Mouse (Mus musculus) limb, embryonic 15.5 days (tissue): ENCODE data around the gene Disp2. TPM values are rescaled to one million over a fixed set of nuclear protein-coding genes. Genes with fewer than 3 reads are reported as not detected.
A peak's percentile ranks its signal among the peaks of the same experiment; 100 is the strongest.

Source experiments
- ATAC-seq: fragments of 200-750 bp; cut with Nextera tagmentation; 2 replicates; pipeline ENCODE4 v1.8.0; 2017; ENCODE audit warnings: low read depth, moderate TSS enrichment; ENCODE audit not compliant: insufficient number of reproducible peaks, low FRiP score, low TSS enrichment
- H3K27ac ChIP-seq: fragments of 300-500 bp; sonication (generic); 2 replicates; pipeline ENCODE4 v1.5.1; 2015; ENCODE audit warnings: moderate library complexity, mild to moderate bottlenecking, inconsistent platforms
- H3K27me3 ChIP-seq: fragments of 300-500 bp; sonication (generic); 2 replicates; pipeline ENCODE4 v1.6.1; 2015; ENCODE audit warnings: inconsistent platforms
- H3K36me3 ChIP-seq: fragments of 300-500 bp; sonication (generic); 2 replicates; pipeline ENCODE4 v1.6.1; 2015; ENCODE audit warnings: inconsistent platforms
- H3K4me1 ChIP-seq: fragments of 300-500 bp; sonication (generic); 2 replicates; pipeline ENCODE4 v1.6.1; 2015; ENCODE audit warnings: inconsistent platforms
- H3K4me2 ChIP-seq: fragments of 300-500 bp; sonication (generic); 2 replicates; pipeline ENCODE4 v1.6.1; 2015; ENCODE audit warnings: mild to moderate bottlenecking, inconsistent platforms
- H3K4me3 ChIP-seq: fragments of 300-500 bp; sonication (generic); 2 replicates; pipeline ENCODE4 v1.5.1; 2015; ENCODE audit warnings: mild to moderate bottlenecking, inconsistent platforms
- H3K9ac ChIP-seq: fragments of 300-500 bp; sonication (generic); 2 replicates; pipeline ENCODE4 v1.6.1; 2015; ENCODE audit warnings: inconsistent platforms
- H3K9me3 ChIP-seq: fragments of 300-500 bp; sonication (generic); 2 replicates; pipeline ENCODE4 v1.6.1; 2016; ENCODE audit warnings: inconsistent platforms
- WGBS: fragments of 180-500 bp; shearing (Covaris S2); methylation state at CpG from one replicate; pipeline ENCODE4 v1.1.7; 2015; 5-methylcytosine and 5-hydroxymethylcytosine counted together
- polyA plus RNA-seq: library from polyadenylated mRNA; unstranded; fragments of >200 nt; fragmentation: Nextera tagmentation; extraction: Ambion mirVana; gene quantifications from 2 replicates; pipeline ENCODE4 v1.2.1, GENCODE M21; 2015

Gene Disp2
- polyA plus RNA-seq, 1 experiment from 2014 or later = 0.28 TPM

- WGBS = 94% methylated on average over 26 of the region's 26 CpGs
- Histone ChIP-seq H3K36me3 (no peaks in the 10 kb centered on the region), H3K4me1 (peaks cover 9% of the 10 kb centered on the region), H3K9ac (no peak overlapping the region), H3K4me2 (no peak overlapping the region), H3K27me3 (peaks cover 16% of the 10 kb centered on the region), H3K4me3 (no peak overlapping the region), H3K27ac (no peak overlapping the region), H3K9me3 (no peaks in the 10 kb centered on the region)
- no peak for ATAC-seq
Measured at GRCm38 (mm10) chr2:118791591-118792258, 12.2 kb downstream of the Disp2 start.

GRCm38 (mm10) chr2:118792259-118792613 lies 12.7 kb downstream of the Disp2 start:
- WGBS = 80% methylated on average over 4 of the region's 4 CpGs
- Histone ChIP-seq H3K36me3 (no peaks in the 10 kb centered on the region), H3K4me2 (no peak overlapping the region), H3K9me3 (no peaks in the 10 kb centered on the region), H3K4me1 (peaks cover 9% of the 10 kb centered on the region), H3K9ac (no peak overlapping the region), H3K4me3 (no peak overlapping the region), H3K27me3 (peaks cover 13% of the 10 kb centered on the region; the same call in 1 of the 2 replicates), H3K27ac (no peak overlapping the region)
- ATAC-seq = no peak

DNA sequence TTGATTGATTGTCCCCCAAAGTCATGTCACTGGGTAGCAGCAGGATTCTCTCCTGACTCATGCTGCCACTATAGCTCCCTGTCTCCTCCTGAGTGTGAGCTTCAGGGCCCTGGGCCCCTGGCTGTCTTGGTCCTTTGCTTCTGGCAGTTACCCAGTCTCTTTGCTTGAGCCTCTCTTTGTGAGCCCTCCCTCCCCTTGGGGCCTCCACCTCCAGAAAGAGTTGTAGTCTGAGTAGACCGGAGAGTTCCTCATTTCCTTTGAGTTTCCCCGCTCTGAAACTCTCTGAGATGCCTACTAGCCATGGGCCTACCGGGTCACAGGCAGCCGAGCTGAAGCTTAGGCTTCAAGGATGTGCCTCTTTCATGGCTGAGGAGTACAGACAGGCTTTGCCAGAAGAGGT lies 14.1 kb downstream of the Disp2 start:
- Histone ChIP-seq H3K4me3 (no peak overlapping the region), H3K9ac (no peak overlapping the region), H3K27ac (no peak overlapping the region), H3K4me2 (no peak overlapping the region), H3K36me3 (no peaks in the 10 kb centered on the region), H3K4me1 (peaks cover 9% of the 10 kb centered on the region), H3K9me3 (no peaks in the 10 kb centered on the region), H3K27me3 (peaks cover 13% of the 10 kb centered on the region; the same call in 1 of the 2 replicates)
- 76% methylated on average over 4 of the region's 4 CpGs for WGBS
- no peak for ATAC-seq

- Histone ChIP-seq H3K27me3 (no peaks in the 10 kb centered on the region), H3K9me3 (no peaks in the 10 kb centered on the region), H3K27ac (no peak overlapping the region), H3K9ac (no peak overlapping the region), H3K4me2 (no peak overlapping the region), H3K4me3 (no peak overlapping the region), H3K4me1 (no peaks in the 10 kb centered on the region), H3K36me3 (no peaks in the 10 kb centered on the region)
- no peak for ATAC-seq
- WGBS = 69% methylated on average over 4 of the region's 4 CpGs
Measured at GRCm38 (mm10) chr2:118802542-118803118, 23.1 kb downstream of the Disp2 start.

GRCm38 (mm10) chr2:118804474-118804873 lies 25.0 kb downstream of the Disp2 start:
- ATAC-seq = no peak
- H3K4me3 ChIP-seq = no peak overlapping the region
- no peak overlapping the region for H3K4me2 ChIP-seq
- H3K9ac ChIP-seq = no peak overlapping the region
- no peak overlapping the region for H3K27ac ChIP-seq
- no peaks in the 10 kb centered on the region for H3K9me3 ChIP-seq
- WGBS = 77% methylated on average over 2 of the region's 2 CpGs
- no peaks in the 10 kb centered on the region for H3K4me1 ChIP-seq
- no peaks in the 10 kb centered on the region for H3K27me3 ChIP-seq
- no peaks in the 10 kb centered on the region for H3K36me3 ChIP-seq

DNA sequence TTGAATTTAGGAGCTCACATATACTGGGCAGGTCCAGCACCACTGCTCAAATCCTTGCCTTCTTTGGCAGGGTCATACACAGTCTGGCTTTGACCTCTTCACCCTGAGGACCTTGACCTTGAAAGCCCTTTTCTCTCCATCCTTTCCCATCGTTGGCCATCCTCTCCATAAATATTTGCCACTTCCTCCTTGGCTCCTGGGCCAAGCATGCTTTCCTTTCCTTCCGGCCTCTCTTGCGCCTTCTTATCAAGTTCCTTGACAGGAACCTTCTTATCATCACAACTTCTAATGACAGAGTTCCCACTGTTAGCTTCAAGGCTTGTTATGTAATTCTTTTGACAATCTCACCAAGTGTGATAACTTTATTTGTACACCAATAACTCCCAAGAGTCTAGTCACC lies 25.6 kb downstream of the Disp2 start:
- Histone ChIP-seq H3K9ac (no peak overlapping the region), H3K27me3 (no peaks in the 10 kb centered on the region), H3K4me2 (no peak overlapping the region), H3K4me3 (no peak overlapping the region), H3K27ac (no peak overlapping the region), H3K9me3 (no peaks in the 10 kb centered on the region), H3K36me3 (no peaks in the 10 kb centered on the region), H3K4me1 (no peaks in the 10 kb centered on the region)
- 65% methylated on average over 3 of the region's 3 CpGs for WGBS
- no peak for ATAC-seq

GRCm38 (mm10) chr2:118805756-118806155 lies 26.2 kb downstream of the Disp2 start:
- Histone ChIP-seq H3K27me3 (no peaks in the 10 kb centered on the region), H3K4me1 (no peaks in the 10 kb centered on the region), H3K9me3 (no peaks in the 10 kb centered on the region), H3K9ac (no peak overlapping the region), H3K36me3 (no peaks in the 10 kb centered on the region), H3K4me3 (no peak overlapping the region), H3K27ac (no peak overlapping the region), H3K4me2 (no peak overlapping the region)
- no peak for ATAC-seq
- WGBS = 35% methylated on average over 3 of the region's 3 CpGs

GRCm38 (mm10) chr2:118806860-118807259 lies 27.3 kb downstream of the Disp2 start:
- H3K27me3 ChIP-seq = no peaks in the 10 kb centered on the region
- no peaks in the 10 kb centered on the region for H3K4me1 ChIP-seq
- WGBS = 65% methylated on average over 4 of the region's 4 CpGs
- H3K27ac ChIP-seq = no peak overlapping the region
- no peak overlapping the region for H3K4me2 ChIP-seq
- H3K9ac ChIP-seq = no peak overlapping the region
- no peak overlapping the region for H3K4me3 ChIP-seq
- no peak for ATAC-seq
- H3K9me3 ChIP-seq = no peaks in the 10 kb centered on the region
- no peaks in the 10 kb centered on the region for H3K36me3 ChIP-seq

DNA sequence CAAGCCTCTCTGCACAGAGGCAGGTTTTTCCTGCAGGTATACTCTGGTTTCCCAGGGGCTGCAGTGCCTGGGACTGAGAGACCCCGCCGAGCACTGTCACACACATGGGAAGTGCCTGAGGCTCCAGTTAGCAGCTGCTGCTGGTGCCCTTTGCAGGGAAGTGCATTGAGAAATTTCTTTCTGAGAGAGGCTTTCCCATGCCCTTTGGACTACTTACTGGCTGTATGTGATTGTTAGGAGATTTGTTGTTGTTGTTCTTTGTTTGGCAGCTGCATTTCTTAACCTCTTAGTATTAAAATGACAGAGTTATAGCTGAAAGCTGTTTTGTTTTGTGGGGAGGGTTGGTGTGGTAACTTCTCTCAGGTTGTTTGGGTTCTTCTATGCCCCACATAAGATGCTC lies 31.3 kb downstream of the Disp2 start:
- Histone ChIP-seq H3K4me3 (no peak overlapping the region), H3K27ac (no peak overlapping the region), H3K9me3 (no peaks in the 10 kb centered on the region), H3K4me2 (no peak overlapping the region), H3K4me1 (peaks cover 13% of the 10 kb centered on the region), H3K27me3 (no peaks in the 10 kb centered on the region), H3K36me3 (no peaks in the 10 kb centered on the region), H3K9ac (no peak overlapping the region)
- WGBS = 17% methylated on average over 2 of the region's 2 CpGs
- ATAC-seq = no peak

- ATAC-seq = no peak
- WGBS = 63% methylated on average over 1 of the region's 1 CpGs
- H3K36me3 ChIP-seq = peaks cover 9% of the 10 kb centered on the region
- H3K9ac ChIP-seq = no peak overlapping the region
- no peak overlapping the region for H3K4me2 ChIP-seq
- peaks cover 13% of the 10 kb centered on the region for H3K4me1 ChIP-seq
- H3K9me3 ChIP-seq = no peaks in the 10 kb centered on the region
- no peak overlapping the region for H3K27ac ChIP-seq
- H3K4me3 ChIP-seq = no peak overlapping the region
- no peaks in the 10 kb centered on the region for H3K27me3 ChIP-seq
Measured at GRCm38 (mm10) chr2:118812724-118813123, 33.2 kb downstream of the Disp2 start.

DNA sequence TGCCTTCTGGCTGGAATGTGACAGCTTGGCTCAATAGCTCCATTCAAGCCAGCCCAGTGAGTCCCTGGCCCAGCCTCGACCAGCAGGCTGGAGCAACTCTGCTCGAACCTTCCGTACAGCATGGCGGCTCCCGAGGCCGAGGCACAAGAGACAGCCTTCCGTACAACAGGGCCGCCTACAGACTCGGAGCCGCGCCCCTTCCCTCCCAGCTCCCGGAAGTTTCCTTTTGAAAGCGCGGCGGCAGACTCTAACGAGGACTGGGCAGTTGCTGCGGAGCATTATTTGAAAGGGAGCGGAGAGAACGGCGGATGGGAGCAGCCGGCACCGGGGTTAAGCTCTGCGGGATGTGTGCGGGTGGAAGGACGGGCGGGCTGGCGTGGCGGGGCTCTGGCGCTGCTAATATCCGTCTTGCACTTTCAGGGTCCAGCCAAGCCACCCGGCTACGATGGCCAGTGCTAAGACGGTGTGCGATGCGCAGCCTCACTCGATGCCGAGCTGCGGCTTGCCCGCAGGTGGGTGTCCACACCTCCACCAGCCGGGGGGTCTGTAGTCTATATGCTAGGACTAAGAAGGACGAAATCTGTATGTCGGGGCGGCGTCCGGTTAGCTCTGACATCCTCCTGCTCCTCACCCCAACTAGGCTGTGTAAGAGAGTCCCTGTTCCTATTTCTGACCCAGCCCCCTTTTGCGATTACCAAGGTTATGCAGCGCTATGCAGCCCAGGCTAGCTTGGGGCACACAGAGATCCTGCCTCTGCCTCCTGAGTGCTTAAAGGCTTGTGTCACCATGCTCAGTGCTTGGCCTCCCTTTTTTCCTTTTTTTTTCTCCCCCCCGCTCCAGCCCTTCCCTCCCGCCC lies 34.7 kb downstream of the Disp2 start, which contains the start of gene Knstrn:
Gene Knstrn (plus strand): TSS at position 23 of the 856 bp plus-strand sequence.
- Histone ChIP-seq H3K4me1 (peaks cover 13% of the 10 kb centered on the region), H3K27ac (peak within 1 kb of the TSS; percentile 44; the same call in 1 of the 2 replicates), H3K9ac (peak within 1 kb of the TSS; percentile 54), H3K27me3 (no peaks in the 10 kb centered on the region), H3K9me3 (no peaks in the 10 kb centered on the region), H3K36me3 (peaks cover 23% of the 10 kb centered on the region), H3K4me3 (peak within 1 kb of the TSS; percentile 72), H3K4me2 (peak within 1 kb of the TSS; percentile 92)
- peak; percentile 79; the same call in 1 of the 2 replicates for ATAC-seq
- WGBS = under 1% methylated on average over 49 of the region's 49 CpGs

- H3K27ac ChIP-seq = no peak overlapping the region
- ATAC-seq = no peak
- no peaks in the 10 kb centered on the region for H3K4me1 ChIP-seq
- H3K27me3 ChIP-seq = no peaks in the 10 kb centered on the region
- no peak overlapping the region for H3K4me2 ChIP-seq
- no peaks in the 10 kb centered on the region for H3K9me3 ChIP-seq
- H3K4me3 ChIP-seq = no peak overlapping the region
- H3K9ac ChIP-seq = no peak overlapping the region
- 94% methylated on average over 5 of the region's 5 CpGs for WGBS
- H3K36me3 ChIP-seq = peaks cover 61% of the 10 kb centered on the region
Measured at GRCm38 (mm10) chr2:118822800-118823199, 43.3 kb downstream of the Disp2 start.
